Mouse (Mus musculus) hindbrain, embryonic 11.5 days (tissue): ENCODE measurements around the gene Gnaq. TPM values are rescaled to one million over a fixed set of nuclear protein-coding genes. Genes with fewer than 3 reads are reported as not detected.
"Not testable (repeated sequence)": the region's sequence is repeated elsewhere in the genome, so short reads cannot be mapped to it uniquely, and the experiment has no call there.

Source experiments
- ATAC-seq: fragments of 200-750 bp; cut with Nextera tagmentation; 2 replicates; pipeline ENCODE4 v1.8.0; 2017; ENCODE audit warnings: mild to moderate bottlenecking, moderate TSS enrichment, moderate library complexity; ENCODE audit not compliant: low FRiP score
- DNase-seq: peaks from one replicate; pipeline ENCODE4 v3.0.0-alpha.2; 2015; ENCODE audit warnings: low spot score
- H3K27ac ChIP-seq: fragments of 300-500 bp; sonication (generic); 2 replicates; pipeline ENCODE4 v1.5.1; 2014; ENCODE audit warnings: mild to moderate bottlenecking, low read depth, low read length
- H3K27me3 ChIP-seq: fragments of 300-500 bp; sonication (generic); 2 replicates; pipeline ENCODE4 v1.6.1; 2014; ENCODE audit warnings: mild to moderate bottlenecking, low read length, moderate library complexity, mixed read lengths; ENCODE audit not compliant: control insufficient read depth, insufficient read depth
- H3K36me3 ChIP-seq: fragments of 300-500 bp; sonication (generic); 2 replicates; pipeline ENCODE4 v1.6.1; 2014; ENCODE audit warnings: mild to moderate bottlenecking, low read length, moderate library complexity, mixed read lengths; ENCODE audit not compliant: control insufficient read depth, insufficient read depth
- H3K4me1 ChIP-seq: fragments of 300-500 bp; sonication (generic); replicated peaks from 2 replicates; pipeline ENCODE4 v1.6.1; 2014; ENCODE audit warnings: low read length, mixed read lengths; ENCODE audit not compliant: control insufficient read depth, insufficient read depth
- H3K4me2 ChIP-seq: fragments of 300-500 bp; sonication (generic); replicated peaks from 2 replicates; pipeline ENCODE4 v1.6.1; 2014; ENCODE audit warnings: mild to moderate bottlenecking, low read depth, low read length
- H3K4me3 ChIP-seq: fragments of 300-500 bp; sonication (generic); 2 replicates; pipeline ENCODE4 v1.5.1; 2014; ENCODE audit warnings: low read depth, low read length
- H3K9ac ChIP-seq: fragments of 300-500 bp; sonication (generic); 2 replicates; pipeline ENCODE4 v1.6.1; 2014; ENCODE audit warnings: low read depth, low read length
- H3K9me3 ChIP-seq: fragments of 300-500 bp; sonication (generic); 2 replicates; pipeline ENCODE4 v1.6.1; 2016; ENCODE audit warnings: low read length; ENCODE audit not compliant: control insufficient read depth
- WGBS: fragments of 180-500 bp; shearing (Covaris S2); extraction: QIAGEN DNeasy Blood & Tissue Kit; methylation state at CpG from one replicate; pipeline ENCODE4 v1.1.7; 2014; 5-methylcytosine and 5-hydroxymethylcytosine counted together
- polyA plus RNA-seq: library from polyadenylated mRNA; unstranded; fragments of >200 nt; fragmentation: Nextera tagmentation; extraction: Ambion mirVana; gene quantifications from 2 replicates; pipeline ENCODE4 v1.2.1, GENCODE M21; 2014

The Gnaq gene
- polyA plus RNA-seq, result 23.2 and 25.4 TPM in 2 replicates

DNA sequence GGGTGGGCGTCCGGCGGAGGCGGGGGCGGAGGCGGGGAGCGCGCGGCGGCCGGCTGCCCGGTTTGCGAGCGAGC, at the start of gene Gnaq:
TSS of gene Gnaq (plus strand) at position 41 of the 74 bp plus-strand sequence.
- Histone ChIP-seq H3K4me2 (peak within 1 kb of the TSS; percentile 35), H3K4me1 (no peaks in the 10 kb centered on the region), H3K27me3 (no peaks in the 10 kb centered on the region), H3K4me3 (peak within 1 kb of the TSS; percentile 89), H3K36me3 (no peaks in the 10 kb centered on the region), H3K27ac (peak within 1 kb of the TSS; percentile 99), H3K9ac (peak within 1 kb of the TSS; percentile 99), H3K9me3 (no peaks in the 10 kb centered on the region)
- ATAC-seq (no peak), DNase-seq (no peak)
- WGBS, result no CpG with 5 or more reads among the region's 14 CpGs

DNA sequence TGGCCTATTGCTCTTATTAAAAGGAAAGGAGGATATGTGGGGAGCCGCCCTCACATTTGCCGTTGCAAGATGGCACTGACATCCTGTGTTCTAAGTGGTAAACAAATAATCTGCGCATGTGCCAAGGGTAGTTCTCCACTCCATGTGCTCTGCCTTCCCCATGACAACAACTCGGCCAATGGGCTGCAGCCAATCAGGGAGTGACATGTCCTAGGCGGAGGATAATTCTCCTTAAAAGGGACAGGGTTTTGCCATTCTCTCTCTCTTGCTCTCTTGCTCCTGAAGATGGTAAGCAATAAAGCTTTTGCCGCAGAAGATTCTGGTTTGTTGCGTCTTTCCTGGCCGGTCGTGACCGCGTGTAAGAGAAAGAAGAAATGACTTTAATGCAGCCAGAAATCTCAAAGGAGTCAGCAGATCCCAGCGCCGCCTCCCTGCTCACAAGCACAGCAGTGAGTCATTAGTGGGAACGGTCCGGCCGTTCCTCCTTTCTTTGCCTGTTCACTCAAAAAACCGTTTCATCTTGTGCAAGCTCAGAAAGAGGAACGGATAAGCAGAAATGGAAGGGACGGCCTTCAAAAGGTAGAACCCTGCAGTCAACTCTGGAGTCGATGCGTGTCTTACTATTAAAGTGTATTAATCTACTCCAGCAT, 48.5 kb upstream of the Gnaq start:
- H3K9ac ChIP-seq, H3K27me3 ChIP-seq, DNase-seq, H3K4me1 ChIP-seq, H3K4me3 ChIP-seq, H3K9me3 ChIP-seq, H3K27ac ChIP-seq, ATAC-seq, H3K36me3 ChIP-seq, H3K4me2 ChIP-seq: not testable (repeated sequence)
- WGBS, result 96% methylated on average over 21 of the region's 21 CpGs

DNA sequence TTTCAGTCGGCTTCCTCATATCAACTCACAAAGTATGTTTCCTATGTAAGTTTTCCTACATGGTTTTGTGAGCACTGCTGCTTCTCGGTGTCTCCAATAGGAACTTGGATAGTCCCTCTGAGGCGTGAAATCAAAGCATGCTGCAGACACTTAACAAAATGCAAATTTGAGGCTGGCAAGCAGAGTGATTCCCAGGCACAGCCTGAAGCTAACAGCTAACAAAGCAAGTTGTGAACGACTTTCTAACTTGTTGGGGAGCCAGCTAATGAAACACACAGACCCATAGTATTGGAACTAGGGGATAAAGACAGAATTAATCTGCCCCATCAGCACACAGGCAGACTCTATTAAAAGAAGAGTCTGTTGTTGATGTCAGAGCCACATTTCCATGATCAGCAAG, 47.4 kb upstream of the Gnaq start:
- Histone ChIP-seq H3K4me3 (no peak overlapping the region), H3K27me3 (no peaks in the 10 kb centered on the region), H3K4me2 (no peak overlapping the region), H3K9ac (no peak overlapping the region), H3K4me1 (no peaks in the 10 kb centered on the region), H3K36me3 (no peaks in the 10 kb centered on the region), H3K9me3 (no peaks in the 10 kb centered on the region), H3K27ac (no peak overlapping the region)
- DNase-seq, result no peak
- no peak for ATAC-seq
- WGBS, result 66% methylated on average over 4 of the region's 4 CpGs

DNA sequence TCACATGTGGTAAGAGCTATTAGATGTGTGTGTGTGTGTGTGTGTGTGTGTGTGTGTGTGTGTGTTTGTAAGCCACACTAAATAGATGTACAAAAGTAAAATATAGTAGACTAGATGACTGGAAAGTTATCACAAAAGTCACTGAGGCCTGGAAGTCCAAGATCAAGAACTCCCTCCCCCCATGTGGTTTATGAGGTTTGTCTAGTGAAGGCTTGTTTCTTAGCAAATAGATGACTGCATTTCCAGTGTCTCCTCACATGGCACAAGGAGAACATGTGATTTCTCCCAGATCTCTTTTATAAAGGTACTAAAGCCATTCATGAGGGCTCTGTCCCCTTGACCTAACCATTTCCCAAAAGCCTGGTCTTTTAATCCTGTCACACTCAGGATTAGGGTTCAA, 46.5 kb upstream of the Gnaq start:
- no peak for ATAC-seq
- Histone ChIP-seq H3K27me3 (no peaks in the 10 kb centered on the region), H3K4me2 (no peak overlapping the region), H3K9me3 (no peaks in the 10 kb centered on the region), H3K4me1 (no peaks in the 10 kb centered on the region), H3K36me3 (no peaks in the 10 kb centered on the region), H3K9ac (no peak overlapping the region), H3K4me3 (no peak overlapping the region), H3K27ac (no peak overlapping the region)
- DNase-seq, result no peak

DNA sequence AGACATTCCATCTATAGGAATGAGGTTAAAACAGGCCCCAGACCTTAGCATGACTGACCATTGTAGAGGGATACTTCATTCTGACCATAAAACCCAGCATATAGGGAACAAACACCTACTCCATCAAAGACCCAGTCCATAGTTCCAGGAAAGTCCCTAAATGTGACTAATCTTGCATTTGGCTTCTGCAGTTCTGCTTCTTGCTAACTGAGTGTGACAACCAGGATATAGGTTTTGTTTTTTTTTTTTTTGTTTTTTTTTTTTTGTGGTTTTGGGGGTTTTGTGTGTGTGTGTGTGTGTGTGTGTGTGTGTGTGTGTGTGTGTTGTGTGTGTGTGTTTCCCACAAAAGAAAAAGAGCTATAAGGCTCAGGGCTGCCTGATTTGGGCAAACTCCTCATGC, 46.0 kb upstream of the Gnaq start:
- Histone ChIP-seq H3K4me2 (no peak overlapping the region), H3K36me3 (no peaks in the 10 kb centered on the region), H3K27me3 (no peaks in the 10 kb centered on the region), H3K9ac (no peak overlapping the region), H3K4me3 (no peak overlapping the region), H3K27ac (no peak overlapping the region), H3K4me1 (no peaks in the 10 kb centered on the region), H3K9me3 (no peaks in the 10 kb centered on the region)
- ATAC-seq (no peak), DNase-seq (no peak)

DNA sequence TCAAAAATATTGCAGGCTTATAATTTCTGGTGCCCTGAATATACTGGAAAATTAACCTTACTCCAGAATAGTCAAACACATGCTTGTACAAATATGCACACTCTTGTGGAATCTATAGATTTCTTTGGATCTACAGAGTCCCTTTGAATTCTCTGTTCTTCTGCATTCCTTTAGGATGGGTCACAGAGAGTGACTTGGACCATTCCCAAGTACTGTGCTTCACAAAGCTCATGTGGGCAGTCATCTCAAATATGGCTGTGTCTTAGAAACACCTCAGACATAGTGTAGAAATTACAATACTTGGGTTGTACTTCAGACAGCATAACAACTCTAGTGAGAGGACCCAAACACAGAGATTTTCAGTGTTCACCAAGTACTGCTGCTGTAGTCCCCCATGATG, 45.2 kb upstream of the Gnaq start:
- no peak overlapping the region for H3K4me2 ChIP-seq
- DNase-seq (no peak), ATAC-seq (no peak)
- no peak overlapping the region for H3K4me3 ChIP-seq
- no peaks in the 10 kb centered on the region for H3K27me3 ChIP-seq
- no peak overlapping the region for H3K27ac ChIP-seq
- H3K36me3 ChIP-seq, result no peaks in the 10 kb centered on the region
- no peak overlapping the region for H3K9ac ChIP-seq
- H3K9me3 ChIP-seq, result no peaks in the 10 kb centered on the region
- no peaks in the 10 kb centered on the region for H3K4me1 ChIP-seq

DNA sequence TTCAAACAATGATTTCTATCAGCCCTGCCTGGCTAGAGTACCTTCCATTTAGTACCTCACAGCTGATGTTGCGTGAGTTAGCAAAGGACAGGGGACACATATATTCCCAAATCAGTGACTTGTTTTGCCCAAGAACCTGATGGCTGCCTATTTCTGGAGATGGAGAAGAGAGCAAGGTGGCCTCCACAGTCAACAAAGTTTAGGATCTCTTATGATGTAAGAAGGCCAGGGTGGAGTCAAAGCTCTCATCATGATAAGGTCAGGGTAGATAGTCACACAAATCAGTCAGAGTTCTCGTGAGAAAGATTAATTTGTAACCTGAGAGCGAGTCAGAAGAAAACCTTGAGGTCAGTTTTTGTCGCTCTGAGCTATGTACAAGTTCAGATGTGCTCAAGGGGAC, 39.0 kb upstream of the Gnaq start:
- 74% methylated on average over 4 of the region's 4 CpGs for WGBS
- no peaks in the 10 kb centered on the region for H3K27me3 ChIP-seq
- H3K36me3 ChIP-seq, result no peaks in the 10 kb centered on the region
- no peak overlapping the region for H3K27ac ChIP-seq
- H3K4me1 ChIP-seq, result no peaks in the 10 kb centered on the region
- no peak for DNase-seq
- H3K9ac ChIP-seq, result no peak overlapping the region
- H3K9me3 ChIP-seq, result no peaks in the 10 kb centered on the region
- H3K4me3 ChIP-seq, result no peak overlapping the region
- no peak overlapping the region for H3K4me2 ChIP-seq
- no peak for ATAC-seq

- Histone ChIP-seq H3K4me3 (no peak overlapping the region), H3K4me1 (no peaks in the 10 kb centered on the region), H3K27me3 (no peaks in the 10 kb centered on the region), H3K4me2 (no peak overlapping the region), H3K9ac (no peak overlapping the region), H3K36me3 (no peaks in the 10 kb centered on the region), H3K9me3 (no peaks in the 10 kb centered on the region), H3K27ac (no peak overlapping the region)
- ATAC-seq (no peak), DNase-seq (no peak)
- WGBS, result 93% methylated on average over 3 of the region's 3 CpGs
Observed at GRCm38 (mm10) chr19:16109901-16110300, 22.7 kb upstream of the Gnaq start.

DNA sequence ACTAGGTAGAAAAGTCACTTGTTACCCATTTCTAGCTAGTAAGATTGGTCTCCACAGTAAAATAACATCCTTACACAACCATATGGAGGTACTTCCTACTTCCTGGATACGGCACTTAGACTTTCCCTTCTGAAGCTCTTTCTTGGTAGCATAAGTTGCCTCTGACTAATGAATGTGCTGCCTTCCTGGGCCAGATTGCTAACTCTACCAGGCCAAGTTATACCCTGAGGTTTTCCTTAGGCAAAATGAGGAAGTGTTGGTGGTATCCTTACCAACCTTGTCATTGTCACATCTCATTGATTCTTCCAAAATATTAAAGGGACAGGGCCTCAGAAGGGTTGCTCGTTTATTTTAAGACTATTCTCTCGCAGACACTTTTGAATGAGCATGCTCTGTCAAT, 22.0 kb upstream of the Gnaq start:
- H3K9ac ChIP-seq, result no peak overlapping the region
- no peaks in the 10 kb centered on the region for H3K9me3 ChIP-seq
- H3K4me3 ChIP-seq, result no peak overlapping the region
- no peaks in the 10 kb centered on the region for H3K27me3 ChIP-seq
- DNase-seq (no peak), ATAC-seq (no peak)
- H3K27ac ChIP-seq, result no peak overlapping the region
- H3K4me2 ChIP-seq, result no peak overlapping the region
- 79% methylated on average over 3 of the region's 3 CpGs for WGBS
- no peaks in the 10 kb centered on the region for H3K4me1 ChIP-seq
- no peaks in the 10 kb centered on the region for H3K36me3 ChIP-seq
